Mouse (Mus musculus): ENCODE results near the gene Syt13. TPM values are rescaled to one million over a fixed set of nuclear protein-coding genes. Genes with fewer than 3 reads are reported as not detected.

Syt13 gene
- polyA plus RNA-seq, 1 experiment from 2014 or later, result 3.8 TPM

- Histone ChIP-seq H3K27me3 (no peaks in the 10 kb centered on the region), H3K4me3 (no peak overlapping the region), H3K9ac (no peak overlapping the region), H3K4me1 (peaks cover 34% of the 10 kb centered on the region), H3K9me3 (no peaks in the 10 kb centered on the region), H3K36me3 (peaks cover 19% of the 10 kb centered on the region), H3K4me2 (no peak overlapping the region), H3K27ac (peak overlapping the region; percentile 91)
- no peak for ATAC-seq (ENCODE audit: borderline replicate concordance, extremely low read depth, low FRiP score, low TSS enrichment)
- 75% methylated on average over 7 of the region's 7 CpGs for WGBS
Measured at GRCm38 (mm10) chr2:92987108-92987618, 72.3 kb downstream of the Syt13 start.

GRCm38 (mm10) chr2:92987901-92988631 lies 73.2 kb downstream of the Syt13 start:
- Histone ChIP-seq H3K4me3 (peak overlapping the region; percentile 6), H3K36me3 (peaks cover 22% of the 10 kb centered on the region), H3K27me3 (no peaks in the 10 kb centered on the region), H3K9ac (0 out of 2 replicates have a peak overlapping the region, but pooled peaks have one; percentile 8), H3K4me2 (peak overlapping the region; percentile 51), H3K4me1 (peaks cover 30% of the 10 kb centered on the region), H3K27ac (peak overlapping the region; percentile 91), H3K9me3 (no peaks in the 10 kb centered on the region)
- peak; percentile 96 for ATAC-seq (ENCODE audit: borderline replicate concordance, extremely low read depth, low FRiP score, low TSS enrichment)
- WGBS, result 8% methylated on average over 19 of the region's 19 CpGs

GRCm38 (mm10) chr2:92989593-92989992 lies 74.7 kb downstream of the Syt13 start:
- no peaks in the 10 kb centered on the region for H3K9me3 ChIP-seq
- 87% methylated on average over 9 of the region's 9 CpGs for WGBS
- no peak overlapping the region for H3K4me3 ChIP-seq
- 0 out of 2 replicates have a peak overlapping the region, but pooled peaks have one; percentile 91 for H3K27ac ChIP-seq
- ATAC-seq (ENCODE audit: borderline replicate concordance, extremely low read depth, low FRiP score, low TSS enrichment), result no peak
- H3K9ac ChIP-seq, result no peak overlapping the region
- H3K4me2 ChIP-seq, result no peak overlapping the region
- peaks cover 25% of the 10 kb centered on the region for H3K4me1 ChIP-seq
- H3K27me3 ChIP-seq, result no peaks in the 10 kb centered on the region
- H3K36me3 ChIP-seq, result peaks cover 24% of the 10 kb centered on the region

GRCm38 (mm10) chr2:92991976-92992375 lies 77.1 kb downstream of the Syt13 start:
- Histone ChIP-seq H3K9me3 (no peaks in the 10 kb centered on the region), H3K36me3 (peaks cover 18% of the 10 kb centered on the region), H3K27ac (no peak overlapping the region), H3K4me2 (no peak overlapping the region), H3K4me3 (no peak overlapping the region), H3K27me3 (no peaks in the 10 kb centered on the region), H3K4me1 (peaks cover 23% of the 10 kb centered on the region), H3K9ac (no peak overlapping the region)
- WGBS, result 92% methylated on average over 5 of the region's 5 CpGs
- no peak for ATAC-seq (ENCODE audit: borderline replicate concordance, extremely low read depth, low FRiP score, low TSS enrichment)

GRCm38 (mm10) chr2:93005028-93005427 lies 90.1 kb downstream of the Syt13 start:
- no peak for ATAC-seq (ENCODE audit: borderline replicate concordance, extremely low read depth, low FRiP score, low TSS enrichment)
- no peaks in the 10 kb centered on the region for H3K4me1 ChIP-seq
- H3K4me3 ChIP-seq, result no peak overlapping the region
- no peaks in the 10 kb centered on the region for H3K27me3 ChIP-seq
- no peaks in the 10 kb centered on the region for H3K9me3 ChIP-seq
- 57% methylated on average over 4 of the region's 4 CpGs for WGBS
- H3K27ac ChIP-seq, result no peak overlapping the region
- peaks cover 15% of the 10 kb centered on the region for H3K36me3 ChIP-seq
- no peak overlapping the region for H3K4me2 ChIP-seq
- H3K9ac ChIP-seq, result no peak overlapping the region

Other genes starting within 250 kb of the Syt13 start
- gene Prdm11, start 131.1 kb downstream of the Syt13 start, polyA plus RNA-seq (2015; fragmentation: Nextera tagmentation; extraction: Ambion mirVana), result 6.5 and 7.2 TPM in 2 replicates